Mouse (Mus musculus) left cerebral cortex, adult 11 months (tissue): ENCODE measurements around the gene Hyou1.
"Not testable (repeated sequence)": the region's sequence is repeated elsewhere in the genome, so short reads cannot be mapped to it uniquely, and the experiment has no call there.

Source experiments
- DNase-seq: peaks from one replicate; pipeline ENCODE4 v3.0.0; 2022; ENCODE audit warnings: low spot score

Gene Hyou1

GRCm38 (mm10) chr9:44351396-44351795, 27.9 kb upstream of the Hyou1 start:
- no peak for DNase-seq

GRCm38 (mm10) chr9:44352337-44352736, 27.0 kb upstream of the Hyou1 start:
- no peak for DNase-seq

GRCm38 (mm10) chr9:44353142-44353541, 26.1 kb upstream of the Hyou1 start:
- no peak for DNase-seq

GRCm38 (mm10) chr9:44357207-44357606, 22.1 kb upstream of the Hyou1 start:
- no peak for DNase-seq

GRCm38 (mm10) chr9:44361190-44361917, 17.9 kb upstream of the Hyou1 start, which contains the start of gene Vps11:
TSS of gene Vps11 (minus strand) at chr9:44361670.
- peak; percentile 88 for DNase-seq

GRCm38 (mm10) chr9:44361931-44362330, 17.4 kb upstream of the Hyou1 start:
- DNase-seq = not testable (repeated sequence)

GRCm38 (mm10) chr9:44364480-44364879, 14.8 kb upstream of the Hyou1 start:
- DNase-seq = no peak

- DNase-seq = no peak
Observed at GRCm38 (mm10) chr9:44373386-44373785, 5.9 kb upstream of the Hyou1 start.

GRCm38 (mm10) chr9:44376141-44376540, 3.1 kb upstream of the Hyou1 start:
- no peak for DNase-seq

GRCm38 (mm10) chr9:44377335-44377734, 2.0 kb upstream of the Hyou1 start:
- not testable (repeated sequence) for DNase-seq

- DNase-seq = no peak
Observed at GRCm38 (mm10) chr9:44378153-44378730, 1.0 kb upstream of the Hyou1 start.

GRCm38 (mm10) chr9:44379862-44380261, 572 bp downstream of the Hyou1 start:
- DNase-seq = no peak

- no peak for DNase-seq
Observed at GRCm38 (mm10) chr9:44384596-44384995, 5.3 kb downstream of the Hyou1 start.

GRCm38 (mm10) chr9:44387221-44387620, 7.9 kb downstream of the Hyou1 start:
- no peak for DNase-seq

- DNase-seq = no peak
Observed at GRCm38 (mm10) chr9:44389273-44389672, 10.0 kb downstream of the Hyou1 start.

- DNase-seq = no peak
Observed at GRCm38 (mm10) chr9:44391466-44391865, 12.2 kb downstream of the Hyou1 start.

- peak; percentile 93 for DNase-seq
Observed at GRCm38 (mm10) chr9:44396684-44397411, 17.6 kb downstream of the Hyou1 start, which contains the start of gene Slc37a4. TSS of gene Slc37a4 (plus strand) at chr9:44396852.

GRCm38 (mm10) chr9:44398087-44398486, 18.8 kb downstream of the Hyou1 start:
- DNase-seq = no peak

GRCm38 (mm10) chr9:44398551-44398950, 19.3 kb downstream of the Hyou1 start:
- DNase-seq = no peak

GRCm38 (mm10) chr9:44399114-44399794, 20.0 kb downstream of the Hyou1 start:
- no peak for DNase-seq

GRCm38 (mm10) chr9:44399795-44400114, 20.5 kb downstream of the Hyou1 start:
- DNase-seq = no peak

- no peak for DNase-seq
Observed at GRCm38 (mm10) chr9:44401081-44401480, 21.8 kb downstream of the Hyou1 start.

GRCm38 (mm10) chr9:44405011-44405410, 25.7 kb downstream of the Hyou1 start:
- no peak for DNase-seq
